Mouse (Mus musculus): ENCODE data around the gene Asrgl1.
"Not testable (repeated sequence)": the region's sequence is repeated elsewhere in the genome, so short reads cannot be mapped to it uniquely, and the experiment has no call there.

Asrgl1 gene

GRCm38 (mm10) chr19:9103986-9104385 lies 31.4 kb downstream of the Asrgl1 start:
- DNase-seq (ENCODE audit: low read depth): no peak

- no peak for DNase-seq (ENCODE audit: low read depth)
These were observed 34.4 kb downstream of the Asrgl1 start for GRCm38 (mm10) chr19:9101062-9101457.

GRCm38 (mm10) chr19:9100297-9101061 lies 35.0 kb downstream of the Asrgl1 start:
- no peak for DNase-seq (ENCODE audit: low read depth)

- DNase-seq (ENCODE audit: low read depth): no peak
These were observed 35.7 kb downstream of the Asrgl1 start for GRCm38 (mm10) chr19:9099751-9100150.

GRCm38 (mm10) chr19:9097441-9097840 lies 38.0 kb downstream of the Asrgl1 start:
- DNase-seq (ENCODE audit: low read depth): no peak

- no peak for DNase-seq (ENCODE audit: low read depth)
These were observed 40.3 kb downstream of the Asrgl1 start for GRCm38 (mm10) chr19:9095111-9095510.

- no peak for DNase-seq (ENCODE audit: low read depth)
These were observed 44.7 kb downstream of the Asrgl1 start for GRCm38 (mm10) chr19:9090709-9091108.

GRCm38 (mm10) chr19:9090191-9090590 lies 45.2 kb downstream of the Asrgl1 start:
- no peak for DNase-seq (ENCODE audit: low read depth)

GRCm38 (mm10) chr19:9087821-9088220 lies 47.6 kb downstream of the Asrgl1 start, which contains the start of gene Scgb1a1:
Scgb1a1 (minus strand) TSS chr19:9087958.
- no peak for DNase-seq (ENCODE audit: low read depth)

GRCm38 (mm10) chr19:9083892-9084291 lies 51.5 kb downstream of the Asrgl1 start:
- not testable (repeated sequence) for DNase-seq (ENCODE audit: low read depth)

- DNase-seq (ENCODE audit: low read depth): no peak
These were observed 52.5 kb downstream of the Asrgl1 start for GRCm38 (mm10) chr19:9083010-9083355.

GRCm38 (mm10) chr19:9082191-9083009 lies 53.0 kb downstream of the Asrgl1 start:
- peak; percentile 75 for DNase-seq (ENCODE audit: low read depth)

- no peak for DNase-seq (ENCODE audit: low read depth)
These were observed 53.9 kb downstream of the Asrgl1 start for GRCm38 (mm10) chr19:9081311-9082190.

- DNase-seq (ENCODE audit: low read depth): no peak
These were observed 55.5 kb downstream of the Asrgl1 start for GRCm38 (mm10) chr19:9079916-9080315.

GRCm38 (mm10) chr19:9076982-9077660 lies 58.3 kb downstream of the Asrgl1 start:
- no peak for DNase-seq (ENCODE audit: low read depth)

- DNase-seq (ENCODE audit: low read depth): no peak
These were observed 59.4 kb downstream of the Asrgl1 start for GRCm38 (mm10) chr19:9076035-9076434.

GRCm38 (mm10) chr19:9075558-9075957 lies 59.9 kb downstream of the Asrgl1 start:
- DNase-seq (ENCODE audit: low read depth): no peak

GRCm38 (mm10) chr19:9074424-9074823 lies 61.0 kb downstream of the Asrgl1 start:
- no peak for DNase-seq (ENCODE audit: low read depth)

- DNase-seq (ENCODE audit: low read depth): no peak
These were observed 61.5 kb downstream of the Asrgl1 start for GRCm38 (mm10) chr19:9073776-9074411.

GRCm38 (mm10) chr19:9072157-9072530 lies 63.3 kb downstream of the Asrgl1 start:
- DNase-seq (ENCODE audit: low read depth): no peak

GRCm38 (mm10) chr19:9071456-9072156 lies 63.8 kb downstream of the Asrgl1 start:
- DNase-seq (ENCODE audit: low read depth): no peak
